Mouse (Mus musculus) fat pad, adult 2 months (tissue): ENCODE results near the gene Pglyrp4.
"Not testable (repeated sequence)": the region's sequence is repeated elsewhere in the genome, so short reads cannot be mapped to it uniquely, and the experiment has no call there.

Experiments
- DNase-seq: peaks from one replicate; pipeline ENCODE4 v3.0.0-alpha.2; 2011; ENCODE audit warnings: low read depth, low spot score; ENCODE audit errors: extremely low read depth

Gene Pglyrp4

GRCm38 (mm10) chr3:90726606-90727005 lies at the start of gene Pglyrp4:
Pglyrp4 (plus strand) TSS chr3:90726906.
- DNase-seq = no peak

GRCm38 (mm10) chr3:90678656-90679055 lies 48.0 kb upstream of the Pglyrp4 start:
- no peak for DNase-seq

- DNase-seq = no peak
Observed at GRCm38 (mm10) chr3:90683929-90684328, 42.8 kb upstream of the Pglyrp4 start.

GRCm38 (mm10) chr3:90686835-90687234 lies 39.9 kb upstream of the Pglyrp4 start:
- no peak for DNase-seq

- no peak for DNase-seq
Observed at GRCm38 (mm10) chr3:90693496-90693895, 33.2 kb upstream of the Pglyrp4 start.

- DNase-seq = no peak
Observed at GRCm38 (mm10) chr3:90695613-90696012, 31.1 kb upstream of the Pglyrp4 start, which contains the start of gene S100a9. S100a9 (minus strand) TSS chr3:90695721.

- DNase-seq = no peak
Observed at GRCm38 (mm10) chr3:90702244-90702643, 24.5 kb upstream of the Pglyrp4 start.

- no peak for DNase-seq
Observed at GRCm38 (mm10) chr3:90708523-90709202, 18.0 kb upstream of the Pglyrp4 start.

GRCm38 (mm10) chr3:90709591-90710460 lies 16.9 kb upstream of the Pglyrp4 start:
- DNase-seq = no peak

GRCm38 (mm10) chr3:90749658-90750057 lies 23.0 kb downstream of the Pglyrp4 start:
- DNase-seq = no peak

GRCm38 (mm10) chr3:90777776-90778175 lies 51.1 kb downstream of the Pglyrp4 start, which contains the start of gene Gm5849:
Gm5849 (minus strand) TSS chr3:90777876.
- DNase-seq = not testable (repeated sequence)
